Mouse (Mus musculus): ENCODE results near the gene Clta. TPM values are rescaled to one million over a fixed set of nuclear protein-coding genes. Genes with fewer than 3 reads are reported as not detected.
A peak's percentile ranks its signal among the peaks of the same experiment; 100 is the strongest.

The Clta gene
- total and polyA plus RNA-seq, 3 experiments, result 301 to 454 (median 450) TPM

- peak overlapping the region; percentile 95 for H3K27ac ChIP-seq (ENCODE audit: insufficient read depth, low read depth)
Observed at GRCm38 (mm10) chr4:43957846-43958461, 46.3 kb upstream of the Clta start.

GRCm38 (mm10) chr4:43959523-43960179 is 44.6 kb upstream of the Clta start:
- Histone ChIP-seq H3K27ac (ENCODE audit: insufficient read depth, low read depth) (peak overlapping the region; percentile 65), H3K79me2 (replicated peaks; ENCODE audit: control insufficient read depth, extremely low read depth, insufficient read depth, poor library complexity, severe bottlenecking) (peaks cover 16% of the 10 kb centered on the region), H3K4me3 (replicated peaks in 1 of 3; ENCODE audit: low read depth in 2 of 3, low read length in 2 of 3, poor library complexity in 1 of 3) (peak overlapping the region; percentile 48 to 91 (median 69)), H3K4me2 (ENCODE audit: insufficient read depth, low read depth, poor library complexity, severe bottlenecking) (peak overlapping the region; percentile 100), H3K4me1 (ENCODE audit: control insufficient read depth in 1 of 2, insufficient read depth in 2 of 2) (peaks cover 8 to 59% of the 10 kb centered on the region in 2 experiments; a peak in 3 of 4 replicates), H3K9ac (ENCODE audit: insufficient read depth, low read depth) (peak overlapping the region; percentile 68), H3K36me3 (replicated peaks in 1 of 2; ENCODE audit: control insufficient read depth in 1 of 2, insufficient read depth in 1 of 2, low read length in 1 of 2) (peaks cover 0 to 29% of the 10 kb centered on the region in 2 experiments), H3K9me3 (replicated peaks; ENCODE audit: low read length) (no peaks in the 10 kb centered on the region), H3K27me3 (replicated peaks) (no peaks in the 10 kb centered on the region)
- peak; percentile 89 for DNase-seq (ENCODE audit: extremely low read depth)
- peak; percentile 69 for TF ChIP-seq ELF1 (IDR thresholded peaks at IDR 0.05; ENCODE audit: low read depth, low read length)
- peak; percentile 31 for TF ChIP-seq ETS1 (conservative IDR thresholded peaks at IDR 0.05; ENCODE audit: low read depth, low read length)
- TF ChIP-seq MYC (IDR thresholded peaks at IDR 0.05; ENCODE audit: low read depth, low read length), result 0 out of 2 replicates have a peak, but pooled peaks have one; percentile 34
- TF ChIP-seq POLR2A (IDR thresholded peaks at IDR 0.05; ENCODE audit: low read depth, low read length), result peak; percentile 73
- TF ChIP-seq MAZ (IDR thresholded peaks at IDR 0.05; ENCODE audit: low read depth, low read length), result peak; percentile 74
- 0 out of 2 replicates have a peak, but pooled peaks have one; percentile 40 for TF ChIP-seq NELFE (IDR thresholded peaks at IDR 0.05; ENCODE audit: low read depth, low read length)
- peak; percentile 62; the same call in 1 of the 2 replicates for TF ChIP-seq CHD1 (IDR thresholded peaks at IDR 0.05; ENCODE audit: low read depth, low read length)
- peak; percentile 49; the same call in 1 of the 2 replicates for TF ChIP-seq EP300 (IDR thresholded peaks at IDR 0.05; ENCODE audit: low read length)
- TF ChIP-seq GABPA (IDR thresholded peaks at IDR 0.05; ENCODE audit: insufficient replicate concordance, low read depth, low read length), result no peak
- TF ChIP-seq MAX (IDR thresholded peaks at IDR 0.05; ENCODE audit: low read length), result peak; percentile 34; the same call in 1 of the 2 replicates
- TF ChIP-seq BHLHE40 (IDR thresholded peaks at IDR 0.05; ENCODE audit: low read depth, low read length), result peak; percentile 36; the same call in 1 of the 2 replicates
- peak; percentile 83 for TF ChIP-seq SIN3A (IDR thresholded peaks at IDR 0.05; ENCODE audit: low read length)
- no peak; the same call in 1 of the 2 replicates for TF ChIP-seq USF2 (conservative IDR thresholded peaks at IDR 0.05; ENCODE audit: low read depth, low read length)
- peak; percentile 50; the same call in 1 of the 2 replicates for TF ChIP-seq IRF4 (IDR thresholded peaks at IDR 0.05; ENCODE audit: low read depth, low read length)
- TF ChIP-seq CHD2 (IDR thresholded peaks at IDR 0.05; ENCODE audit: low read length), result 0 out of 2 replicates have a peak, but pooled peaks have one; percentile 22
- TF ChIP-seq JUND (conservative IDR thresholded peaks at IDR 0.05; ENCODE audit: low read depth, low read length), result no peak
- peak; percentile 78 for TF ChIP-seq NRF1 (IDR thresholded peaks at IDR 0.05; ENCODE audit: low read depth, low read length)
- peak; percentile 53 for TF ChIP-seq MXI1 (IDR thresholded peaks at IDR 0.05; ENCODE audit: low read depth, low read length)
- peak; percentile 64; the same call in 1 of the 2 replicates for TF ChIP-seq ZMIZ1 (IDR thresholded peaks at IDR 0.05; ENCODE audit: low read depth, low read length)
- no peak for TF ChIP-seq ZNF384 (IDR thresholded peaks at IDR 0.05; ENCODE audit: low read depth, low read length)
- peak; percentile 28; the same call in 1 of the 2 replicates for TF ChIP-seq TBP (conservative IDR thresholded peaks at IDR 0.05; ENCODE audit: low read depth, low read length)
- in situ Hi-C loops (cut with MboI; ENCODE audit: low pct_ligation_motif_present, low pct_unique_long_range_greater_than_20kb, low sequenced_read_pairs), result loop anchor here (5.0 kb wide), 1 partner anchor 37 kb away; no protein-coding TSS in a partner anchor
- dilution Hi-C loops (cut with MboI; ENCODE audit: extremely low pct_ligation_motif_present, extremely low pct_unique_long_range_greater_than_20kb, low sequenced_read_pairs), result no loop called here

More at GRCm38 (mm10) chr4:43957846-43958461, 46.3 kb upstream of the Clta start:
- no peak for DNase-seq (ENCODE audit: extremely low read depth)
- Histone ChIP-seq H3K9ac (ENCODE audit: insufficient read depth, low read depth) (peak overlapping the region; percentile 72), H3K9me3 (replicated peaks; ENCODE audit: low read length) (no peaks in the 10 kb centered on the region), H3K4me2 (ENCODE audit: insufficient read depth, low read depth, poor library complexity, severe bottlenecking) (peak overlapping the region; percentile 100), H3K4me3 (replicated peaks in 1 of 3; ENCODE audit: low read depth in 2 of 3, low read length in 2 of 3, poor library complexity in 1 of 3) (peak overlapping the region; percentile 69 to 91 (median 77)), H3K4me1 (ENCODE audit: control insufficient read depth in 1 of 2, insufficient read depth in 2 of 2) (peaks cover 2 to 43% of the 10 kb centered on the region in 2 experiments; a peak in 3 of 4 replicates), H3K79me2 (replicated peaks; ENCODE audit: control insufficient read depth, extremely low read depth, insufficient read depth, poor library complexity, severe bottlenecking) (peaks cover 16% of the 10 kb centered on the region), H3K27me3 (replicated peaks) (no peaks in the 10 kb centered on the region), H3K36me3 (replicated peaks in 1 of 2; ENCODE audit: control insufficient read depth in 1 of 2, insufficient read depth in 1 of 2, low read length in 1 of 2) (peaks cover 0 to 21% of the 10 kb centered on the region in 2 experiments)
- in situ Hi-C loops (cut with MboI; ENCODE audit: low pct_ligation_motif_present, low pct_unique_long_range_greater_than_20kb, low sequenced_read_pairs) (loop anchor here (5.0 kb wide), 1 partner anchor 36 kb away; no protein-coding TSS in a partner anchor), dilution Hi-C loops (cut with MboI; ENCODE audit: extremely low pct_ligation_motif_present, extremely low pct_unique_long_range_greater_than_20kb, low sequenced_read_pairs) (no loop called here)
- TF ChIP-seq NRF1 (IDR thresholded peaks at IDR 0.05; ENCODE audit: low read depth, low read length), result no peak
- TF ChIP-seq MYC (IDR thresholded peaks at IDR 0.05; ENCODE audit: low read depth, low read length), result peak; percentile 50; the same call in 1 of the 2 replicates
- TF ChIP-seq IRF4 (IDR thresholded peaks at IDR 0.05; ENCODE audit: low read depth, low read length), result 0 out of 2 replicates have a peak, but pooled peaks have one; percentile 17
- TF ChIP-seq SMC3 (IDR thresholded peaks at IDR 0.05; ENCODE audit: low read depth, low read length), result peak; percentile 25; the same call in 1 of the 2 replicates
- TF ChIP-seq SIN3A (IDR thresholded peaks at IDR 0.05; ENCODE audit: low read length), result no peak
- TF ChIP-seq CHD1 (IDR thresholded peaks at IDR 0.05; ENCODE audit: low read depth, low read length), result peak; percentile 56; the same call in 1 of the 2 replicates
- TF ChIP-seq CHD2 (IDR thresholded peaks at IDR 0.05; ENCODE audit: low read length), result 0 out of 2 replicates have a peak, but pooled peaks have one; percentile 4
- peak; percentile 26; the same call in 1 of the 2 replicates for TF ChIP-seq JUN (IDR thresholded peaks at IDR 0.05; ENCODE audit: insufficient read depth, low read depth, low read length)

Data from CH12.LX (cell line).